ENCODE assay signal across 11 mouse cellular contexts in the genomic region with DNA sequence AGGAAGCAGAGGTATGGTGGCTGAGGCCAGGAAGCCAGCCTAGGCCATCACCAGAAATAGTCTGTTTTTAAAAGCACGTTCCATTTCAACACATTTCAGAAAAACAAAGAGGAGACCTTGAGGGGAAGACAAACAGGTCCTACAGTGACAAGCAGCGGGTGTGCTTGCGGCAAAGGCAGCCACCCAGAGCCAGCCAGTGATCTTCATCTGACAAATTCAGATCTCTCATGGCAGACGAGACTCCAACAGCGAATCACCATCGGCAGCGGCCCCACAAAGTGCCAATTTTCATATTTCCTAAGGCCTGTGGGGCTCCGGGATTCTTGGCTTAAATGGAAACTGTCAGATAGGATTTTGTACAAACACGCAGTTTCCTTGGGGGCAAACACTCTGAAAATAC. TPM values are rescaled to one million over a fixed set of nuclear protein-coding genes. Genes with fewer than 3 reads are reported as not detected.
A peak's percentile ranks its signal among the peaks of the same experiment; 100 is the strongest.
DNase-seq lines count a peak whose midpoint lies in the region; ATAC-seq and TF ChIP-seq lines count a peak whose summit lies in the region.
"Had no signal": no experiment of that assay in that cellular context is flagged by ENCODE, and none has a peak within 500 bp of the region (broad histone marks: within the 10 kb centered on the region; RNA-seq: fewer than 3 reads in every experiment).

No protein-coding gene starts in this region.

- no peak overlapping the region for H3K4me3 ChIP-seq in layer of hippocampus, adult 2 months
- H3K4me3 ChIP-seq in embryonic facial prominence, embryonic 12.5 days, result no peak overlapping the region
- no peak overlapping the region for H3K4me3 ChIP-seq in hindbrain, embryonic 16.5 days (ENCODE audit: low read length)

- H3K27ac ChIP-seq in layer of hippocampus, adult 2 months, result peak overlapping the region; percentile 81
- H3K27ac ChIP-seq in embryonic facial prominence, embryonic 12.5 days, result 0 out of 2 replicates have a peak overlapping the region, but pooled peaks have one; percentile 24
- H3K27ac ChIP-seq in hindbrain, embryonic 16.5 days (ENCODE audit: low read depth, low read length), result peak overlapping the region; percentile 60; the same call in 1 of the 2 replicates

- H3K4me1 ChIP-seq in embryonic facial prominence, embryonic 12.5 days, result peaks cover 79% of the 10 kb centered on the region
- H3K4me1 ChIP-seq in hindbrain, embryonic 16.5 days (ENCODE audit: control insufficient read depth, insufficient read depth, low read depth, low read length), result peaks cover 44% of the 10 kb centered on the region

- no peaks in the 10 kb centered on the region for H3K9me3 ChIP-seq in embryonic facial prominence, embryonic 12.5 days
- no peaks in the 10 kb centered on the region for H3K9me3 ChIP-seq in hindbrain, embryonic 16.5 days (ENCODE audit: control insufficient read depth, low read length)

- no peaks in the 10 kb centered on the region for H3K36me3 ChIP-seq in embryonic facial prominence, embryonic 12.5 days
- H3K36me3 ChIP-seq in hindbrain, embryonic 16.5 days (ENCODE audit: control insufficient read depth, insufficient read depth, low read length), result no peaks in the 10 kb centered on the region

- no peak for TF ChIP-seq CTCF in layer of hippocampus, adult 2 months (conservative IDR thresholded peaks at IDR 0.05)

- no peak for ATAC-seq in embryonic facial prominence, embryonic 12.5 days (ENCODE audit: insufficient number of reproducible peaks, insufficient read depth, low FRiP score, low TSS enrichment)
- ATAC-seq in hindbrain, embryonic 16.5 days, result no peak

- H3K9ac ChIP-seq in embryonic facial prominence, embryonic 12.5 days, result no peak overlapping the region
- 0 out of 2 replicates have a peak overlapping the region, but pooled peaks have one; percentile 14 for H3K9ac ChIP-seq in hindbrain, embryonic 16.5 days (ENCODE audit: low read depth, low read length)

- 49% methylated on average over 9 of the region's 9 CpGs for WGBS in embryonic facial prominence, embryonic 12.5 days
- WGBS in hindbrain, embryonic 16.5 days, result 41% methylated on average over 9 of the region's 9 CpGs

- H3K27me3 ChIP-seq in embryonic facial prominence, embryonic 12.5 days, result no peaks in the 10 kb centered on the region
- no peaks in the 10 kb centered on the region for H3K27me3 ChIP-seq in hindbrain, embryonic 16.5 days (replicated peaks; ENCODE audit: control insufficient read depth, insufficient read depth, low read length)

- no peak for DNase-seq in layer of hippocampus, adult 2 months (ENCODE audit: low spot score in 2 of 2)
- no peak for DNase-seq in layer of hippocampus, adult 11-12 months (ENCODE audit: low spot score)
- peak; percentile 23 for DNase-seq in adrenal gland, postnatal 25 days
- DNase-seq in right cerebral cortex, adult 18-20 months, result no peak
- DNase-seq in right cerebral cortex, postnatal 36 days (ENCODE audit: low spot score in 2 of 2), result no peak
- DNase-seq: gastrocnemius, postnatal 36 days; heart, postnatal 36 days; layer of hippocampus, adult 9-11 months; thymus, adult 18-20 months had no signal

- no peak overlapping the region for H3K4me2 ChIP-seq in embryonic facial prominence, embryonic 12.5 days (replicated peaks)
- H3K4me2 ChIP-seq in hindbrain, embryonic 16.5 days (ENCODE audit: low read length), result no peak overlapping the region

RNA-seq across cellular contexts. Expression of gene Dlg5, which starts 31.3 kb away (rescaled TPM):
- 10 to 100 TPM; 62.7 to 64.0 TPM for total RNA-seq in layer of hippocampus, adult 2 months (2021)
- total RNA-seq in adrenal gland, postnatal 25 days (2021), result 66.6 and 85.5 TPM in 2 replicates
- 28.9 and 30.3 TPM in 2 replicates for polyA plus RNA-seq in embryonic facial prominence, embryonic 12.5 days (2016; fragmentation: Nextera tagmentation; extraction: Ambion mirVana)
- polyA plus RNA-seq in hindbrain, embryonic 16.5 days (2015; fragmentation: Nextera tagmentation; extraction: Ambion mirVana), result 18.4 and 21.0 TPM in 2 replicates

Comparison
In these comparisons a context has a peak if more than half of its experiments do, and no peak if none do; other contexts are left out.
1. H3K27ac ChIP-seq: peak in every context shown above with its lines; median percentile 81 in layer of hippocampus, adult 2 months; 60 in hindbrain, embryonic 16.5 days; 24 in embryonic facial prominence, embryonic 12.5 days.